Mouse (Mus musculus) liver, postnatal 0 days (tissue): ENCODE data around the gene Csk.

Experiments
- CTCF ChIP-seq: sonication (generic); IDR thresholded peaks from 2 replicates; pipeline ENCODE4 v1.5.1; 2016; ENCODE audit warnings: antibody characterized with exemption, low read depth
- EP300 ChIP-seq: IDR thresholded peaks from 2 replicates; pipeline ENCODE4 v1.6.1; 2016; ENCODE audit warnings: antibody characterized with exemption, low read depth, mild to moderate bottlenecking

GRCm38 (mm10) chr9:57610359-57610826, 43.0 kb downstream of the Csk start:
- TF ChIP-seq CTCF (no peak), EP300 (no peak)
